Mouse (Mus musculus): ENCODE measurements at regions not wholly inside any gene's neighbourhood (a gene's known extent, or its start where the extent isn't known, plus 50 kb on each side); places are given as distances from the start of the nearest gene placed in this dataset.

DNA sequence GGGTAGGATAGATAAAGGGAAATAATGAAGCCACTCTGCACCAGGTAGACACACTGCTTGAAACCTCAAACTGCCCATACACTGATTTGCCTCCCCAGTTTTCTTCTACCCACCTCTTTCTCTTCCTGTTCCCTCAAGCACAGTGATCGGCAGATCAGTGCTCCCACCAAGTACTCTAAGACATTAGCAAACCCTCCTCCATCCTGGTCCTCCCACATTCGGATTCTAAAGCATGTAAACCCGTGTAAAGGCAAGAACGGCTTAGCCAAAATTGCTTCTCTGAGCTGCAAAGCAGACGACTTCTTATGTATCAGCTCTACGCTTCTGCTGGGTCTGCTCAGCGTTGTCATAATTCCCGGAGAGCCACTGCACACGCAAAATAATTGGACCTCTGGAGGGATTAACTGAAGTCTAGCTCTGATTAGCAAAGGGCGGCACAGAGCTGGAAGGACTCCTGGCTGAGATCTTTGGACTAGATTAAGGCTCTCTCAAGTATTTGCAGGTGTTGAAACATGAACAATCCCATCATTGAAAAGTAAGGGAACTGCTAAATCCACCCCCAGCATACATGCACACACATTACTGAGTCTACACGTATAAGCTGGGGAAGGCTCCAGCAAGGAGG, 67.2 kb downstream of the Mtx3 start:
- no peak for DNase-seq
- intact Hi-C loops (cut with DNase I; ENCODE audit: low total_unique reads): no loop called here

DNA sequence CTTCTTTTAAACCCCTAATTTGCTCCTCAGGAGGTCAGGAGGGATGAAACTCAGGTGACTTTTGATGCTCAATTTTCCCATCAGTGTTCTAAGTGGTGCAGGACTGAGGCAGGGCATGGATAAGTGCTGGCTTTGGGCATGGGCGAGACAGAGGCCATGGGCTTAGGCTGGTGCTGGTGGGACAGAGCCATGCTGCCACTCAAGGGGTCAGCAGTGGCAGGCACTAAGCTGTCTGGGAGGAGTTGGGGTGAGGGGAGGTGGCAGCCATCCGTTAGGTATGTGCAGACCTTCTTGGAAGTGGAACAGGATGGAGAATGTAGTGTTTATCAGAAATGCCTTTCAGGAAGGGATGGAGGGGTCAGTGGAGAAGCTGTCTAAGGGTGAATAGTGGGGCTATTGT, 68.1 kb downstream of the Mtx3 start:
- DNase-seq: no peak
- intact Hi-C loops (cut with DNase I; ENCODE audit: low total_unique reads): no loop called here

DNA sequence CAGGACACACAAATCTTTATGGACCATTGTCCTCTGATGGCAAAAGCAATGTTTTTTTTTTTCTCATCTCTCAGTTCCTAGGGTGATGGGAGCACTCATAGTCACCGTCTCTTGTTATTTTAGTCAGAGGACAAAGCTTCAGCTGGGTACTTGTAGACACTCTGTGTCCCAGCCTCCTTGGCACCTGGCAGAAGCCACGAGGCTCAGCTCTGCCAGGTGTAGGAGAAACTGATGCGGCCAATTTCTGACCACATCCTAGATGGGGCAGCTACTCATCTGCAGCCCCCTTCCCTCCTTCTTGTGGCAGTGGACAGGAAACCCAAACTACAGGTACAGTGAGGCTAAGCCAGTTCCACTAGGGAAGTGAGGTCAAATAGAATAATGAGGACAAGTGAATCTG, 70.1 kb downstream of the Mtx3 start:
- intact Hi-C loops (cut with DNase I; ENCODE audit: low total_unique reads): no loop called here
- DNase-seq: no peak

DNA sequence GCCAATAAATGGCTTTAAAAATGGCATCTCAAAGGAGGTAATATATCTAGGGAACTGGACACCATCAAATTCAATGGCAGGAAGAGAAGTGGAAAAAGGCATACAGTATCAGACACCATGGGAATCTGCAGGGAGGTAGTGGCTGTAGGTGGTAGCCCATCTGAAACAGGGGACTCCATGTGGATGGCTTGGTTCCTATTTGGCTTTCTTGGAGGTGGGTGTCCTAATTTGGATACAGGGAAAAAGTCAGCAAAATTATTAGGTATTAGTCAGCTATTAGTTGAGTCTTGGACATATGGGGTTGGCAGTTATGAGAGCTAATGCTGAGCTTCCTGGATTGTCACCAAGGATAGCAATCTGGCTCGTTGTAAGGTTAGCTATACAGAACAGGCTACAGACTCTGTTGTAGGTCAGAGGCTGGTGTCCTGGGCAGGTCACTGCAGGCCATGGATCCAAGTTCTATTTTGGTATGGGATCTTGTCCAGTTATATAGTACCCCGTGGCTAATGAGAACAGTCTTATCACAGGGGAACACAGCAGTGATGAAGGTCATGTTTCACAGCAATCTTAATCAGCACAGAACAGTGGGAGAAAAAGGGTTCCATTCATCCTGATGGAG, 70.8 kb downstream of the Mtx3 start:
- intact Hi-C loops (cut with DNase I; ENCODE audit: low total_unique reads): no loop called here
- DNase-seq: no peak

DNA sequence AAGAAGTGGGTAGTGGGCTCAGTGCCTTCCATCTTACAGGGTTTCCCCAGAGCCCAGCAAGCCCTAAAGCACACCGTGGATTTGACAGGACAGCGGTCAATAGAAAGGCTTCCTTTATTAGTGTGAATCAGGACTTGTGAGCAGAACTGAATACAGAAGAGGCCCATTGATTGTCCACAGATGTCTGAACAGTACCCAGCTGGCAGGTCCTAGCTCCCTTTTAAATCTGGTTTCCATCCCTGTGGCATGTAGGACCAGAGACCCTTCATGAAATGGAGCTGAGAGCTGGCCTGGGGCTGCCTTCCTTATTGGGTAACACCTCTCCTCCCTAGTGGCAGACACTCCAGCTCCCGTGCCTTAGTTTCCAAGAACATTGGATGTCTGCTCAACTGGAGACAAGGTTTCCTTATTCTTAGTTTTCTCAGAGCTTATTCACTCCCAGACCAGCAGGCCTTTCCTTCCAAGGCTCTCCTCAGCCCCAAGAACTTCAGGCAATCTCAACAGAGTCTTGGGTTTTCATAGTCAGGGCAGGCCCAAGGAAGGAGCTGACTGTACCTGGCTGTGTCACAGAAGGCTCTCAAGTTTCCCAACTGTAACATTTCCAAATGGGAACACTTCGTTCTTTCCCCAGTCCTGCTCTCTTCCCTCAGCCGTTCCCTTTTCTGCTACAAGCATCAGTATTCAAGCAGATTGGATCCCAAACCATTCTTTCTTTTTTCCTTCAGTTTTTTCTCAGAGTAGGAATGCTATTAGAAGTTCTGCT, 71.6 kb downstream of the Mtx3 start:
- intact Hi-C loops (cut with DNase I; ENCODE audit: low total_unique reads): no loop called here
- DNase-seq: no peak

DNA sequence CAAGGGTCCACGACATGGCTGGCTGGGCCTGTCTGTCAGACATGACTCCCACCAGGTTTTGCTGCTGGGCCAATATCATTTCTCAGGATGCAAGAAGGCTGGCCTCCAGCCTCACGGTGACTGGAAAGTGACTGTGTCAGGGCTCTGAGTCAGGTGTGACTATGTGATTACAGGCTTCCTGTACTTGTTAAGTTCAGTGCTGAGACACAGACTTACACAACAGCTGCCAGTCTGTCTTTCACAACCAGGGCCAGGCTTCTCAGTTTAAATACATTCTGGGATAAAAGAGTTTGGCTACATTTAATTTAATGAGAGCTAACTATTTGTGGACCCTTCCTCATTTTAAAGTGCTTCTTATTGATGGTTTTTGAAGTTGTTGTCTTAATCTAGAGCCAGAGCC, 75.3 kb downstream of the Mtx3 start:
- intact Hi-C loops (cut with DNase I; ENCODE audit: low total_unique reads): no loop called here

DNA sequence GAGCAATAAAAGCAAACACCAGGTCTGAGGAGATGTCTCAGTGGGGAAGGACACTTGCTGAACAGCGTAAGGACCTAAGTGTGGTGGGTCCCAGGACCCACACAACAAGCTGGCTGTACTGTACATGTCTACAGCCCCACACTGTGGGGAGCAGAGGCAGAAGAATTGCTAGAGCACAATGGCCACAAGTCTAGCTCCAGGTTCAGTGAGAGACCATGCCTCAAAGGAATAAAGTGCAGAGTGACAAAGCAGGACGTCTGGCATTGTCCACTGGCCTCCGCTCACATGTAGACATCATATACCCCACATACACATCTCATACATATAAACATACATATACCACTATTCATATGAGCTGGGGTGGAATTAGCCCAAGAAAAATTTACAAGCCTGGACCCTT, 77.4 kb downstream of the Mtx3 start:
- no peak for DNase-seq
- intact Hi-C loops (cut with DNase I; ENCODE audit: low total_unique reads): no loop called here

More for the DNA sequence above, 75.3 kb downstream of the Mtx3 start:
- DNase-seq: no peak

DNA sequence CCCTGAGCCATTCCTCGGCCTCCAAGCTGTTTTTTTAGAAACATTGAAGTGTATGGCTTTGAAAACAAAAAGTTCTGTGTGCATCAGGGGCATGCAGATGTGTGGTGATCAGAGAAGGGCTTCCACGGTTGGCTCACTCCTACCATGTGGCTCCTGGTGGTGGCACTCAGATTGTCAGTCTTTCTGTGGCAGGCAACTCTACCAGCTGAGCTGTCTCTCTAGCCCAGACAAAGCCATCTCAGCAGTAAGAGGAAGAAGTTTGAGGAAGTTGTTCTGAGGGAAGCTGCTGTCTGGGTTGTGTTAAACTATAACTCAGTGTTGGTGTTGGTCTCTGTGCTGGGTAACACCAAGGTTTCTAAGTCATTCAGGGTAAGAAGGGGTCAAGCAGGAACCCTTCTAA, 78.9 kb downstream of the Mtx3 start:
- no peak for DNase-seq
- intact Hi-C loops (cut with DNase I; ENCODE audit: low total_unique reads): no loop called here

DNA sequence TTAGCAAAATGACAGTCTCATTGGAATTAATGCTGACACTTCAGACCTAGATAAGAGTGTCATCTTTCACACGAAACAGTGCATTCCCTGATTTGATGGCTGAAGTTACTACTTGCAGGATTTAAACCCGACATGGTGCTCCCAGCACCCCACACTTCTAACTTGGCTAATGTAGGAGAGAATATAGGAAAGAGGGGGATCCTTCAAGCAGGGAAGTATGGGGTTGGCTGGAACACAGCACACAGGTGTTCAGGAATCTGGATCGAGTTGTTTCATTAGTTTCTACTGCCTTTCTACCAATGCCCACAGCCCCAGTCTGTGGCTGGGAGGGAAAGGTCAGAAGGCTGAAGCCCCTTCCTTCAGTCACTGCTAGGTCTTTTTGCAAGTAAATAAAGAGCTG, 79.5 kb downstream of the Mtx3 start:
- DNase-seq: no peak
- intact Hi-C loops (cut with DNase I; ENCODE audit: low total_unique reads): no loop called here

DNA sequence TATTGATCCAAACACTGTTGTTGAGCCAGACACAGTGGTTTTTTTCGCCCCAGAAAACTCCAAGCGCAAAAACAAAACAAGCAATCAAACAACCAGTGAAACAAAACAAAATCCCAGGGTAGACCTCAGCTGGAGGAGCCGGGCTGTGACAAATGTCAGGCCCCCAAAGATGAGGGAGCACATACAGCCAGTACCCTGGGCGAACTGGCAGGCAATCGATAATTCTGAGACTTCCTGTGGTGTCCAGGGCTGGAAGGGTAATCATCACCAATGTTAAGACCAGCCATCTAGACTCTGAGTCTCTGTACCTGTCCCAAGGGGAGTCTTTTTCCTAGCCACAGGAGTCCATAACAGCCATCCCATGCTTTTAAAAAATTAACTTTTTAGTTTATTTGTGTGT, 80.6 kb downstream of the Mtx3 start:
- no peak for DNase-seq
- intact Hi-C loops (cut with DNase I; ENCODE audit: low total_unique reads): no loop called here

DNA sequence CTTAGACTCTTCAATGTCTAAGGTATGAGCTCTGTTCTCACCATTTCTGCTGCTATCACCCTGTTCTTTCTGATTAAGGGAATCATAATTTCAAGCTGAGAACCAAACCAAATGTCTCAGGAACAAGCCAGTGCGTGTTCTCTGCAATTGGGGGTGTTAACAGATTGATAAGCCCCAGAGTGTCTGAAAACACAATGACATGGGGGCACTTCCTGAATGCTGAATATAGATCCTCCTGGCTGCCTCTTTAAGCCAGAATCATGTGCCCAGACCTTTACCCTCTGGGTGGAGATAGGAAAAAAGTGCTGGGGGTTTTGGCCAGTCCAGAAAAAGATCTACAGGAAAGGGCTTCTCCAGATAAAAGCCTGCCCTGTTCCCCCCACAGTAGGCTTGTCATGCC, 84.0 kb downstream of the Mtx3 start:
- DNase-seq: no peak
- intact Hi-C loops (cut with DNase I; ENCODE audit: low total_unique reads): no loop called here

DNA sequence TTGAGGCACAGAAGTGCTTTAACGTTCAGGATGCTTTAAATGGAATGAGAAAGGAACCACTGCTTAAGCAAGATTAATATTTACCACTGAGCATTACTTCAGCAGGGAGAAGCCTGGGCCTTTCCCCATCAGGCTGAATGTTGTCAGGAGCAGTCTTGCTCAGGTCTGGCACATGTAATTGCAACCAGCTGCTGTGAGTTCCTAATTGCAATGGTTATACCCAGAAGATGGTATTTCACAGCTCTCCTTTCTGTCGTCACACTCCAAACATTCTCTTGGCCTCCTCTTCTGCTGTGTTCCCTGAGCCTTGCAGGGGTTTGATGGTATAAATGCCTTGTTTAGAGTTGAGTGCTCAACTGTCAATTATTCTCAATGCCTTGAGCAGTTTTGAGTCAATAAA, 87.1 kb downstream of the Mtx3 start:
- DNase-seq: no peak
- intact Hi-C loops (cut with DNase I; ENCODE audit: low total_unique reads): no loop called here

DNA sequence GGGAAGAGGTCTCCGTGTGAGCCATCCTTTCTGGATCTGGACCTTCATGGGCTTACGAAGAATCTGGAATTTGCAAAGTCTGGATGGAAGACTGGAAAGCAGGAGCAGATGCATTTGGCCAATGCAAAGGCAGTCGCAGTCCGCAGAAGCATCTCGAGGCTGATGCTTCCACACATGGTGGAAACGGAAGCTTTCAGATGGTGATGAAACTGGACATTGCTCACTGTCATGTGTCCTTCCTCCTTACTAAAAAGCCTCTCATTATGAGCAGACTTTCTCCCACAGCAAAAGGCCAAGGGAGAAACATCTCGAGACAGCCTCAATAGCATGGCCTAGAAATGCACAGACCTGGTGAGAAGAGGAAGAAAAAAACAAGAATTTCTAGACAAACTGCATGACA, 94.5 kb downstream of the Mtx3 start:
- intact Hi-C loops (cut with DNase I; ENCODE audit: low total_unique reads): no loop called here
- DNase-seq: no peak

DNA sequence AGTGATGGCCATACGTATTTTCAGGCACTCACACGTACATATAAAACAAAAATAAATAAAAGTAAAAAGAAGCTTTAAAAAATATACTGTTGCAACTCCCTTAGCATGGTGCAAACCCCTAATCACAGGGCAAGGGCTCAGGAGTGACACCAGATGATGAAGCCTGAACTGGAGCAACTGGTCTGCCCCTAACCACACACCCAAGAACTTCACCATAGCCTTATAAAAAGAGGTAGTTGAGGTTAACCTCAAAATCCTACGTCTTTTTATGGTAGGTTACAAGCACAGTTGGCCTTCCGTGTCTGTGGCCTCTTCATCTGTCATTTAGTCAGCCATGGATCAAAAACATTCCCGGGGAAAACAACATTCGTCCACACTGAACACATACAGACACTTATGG, 96.0 kb downstream of the Mtx3 start:
- DNase-seq: no peak
- intact Hi-C loops (cut with DNase I; ENCODE audit: low total_unique reads): no loop called here

DNA sequence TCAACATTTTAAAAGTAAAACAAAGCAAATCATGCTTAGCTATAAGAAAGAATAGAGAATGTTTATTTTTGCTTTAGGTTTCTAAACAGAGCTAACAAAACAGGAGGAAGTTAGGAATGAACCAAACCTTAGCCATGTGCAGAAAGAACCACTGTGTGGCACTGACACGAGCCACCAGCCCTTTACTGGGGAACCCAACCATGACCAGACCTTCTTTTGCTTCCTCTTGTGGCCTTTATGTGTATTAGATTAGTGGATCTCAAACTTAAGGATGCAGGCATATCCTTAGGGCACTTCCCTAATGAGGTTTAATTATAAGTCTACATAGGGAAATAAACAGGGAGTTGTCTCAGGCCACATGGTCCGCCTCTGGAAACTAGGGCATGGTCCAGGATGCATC, 104.0 kb downstream of the Mtx3 start:
- DNase-seq: no peak
- intact Hi-C loops (cut with DNase I; ENCODE audit: low total_unique reads): no loop called here

DNA sequence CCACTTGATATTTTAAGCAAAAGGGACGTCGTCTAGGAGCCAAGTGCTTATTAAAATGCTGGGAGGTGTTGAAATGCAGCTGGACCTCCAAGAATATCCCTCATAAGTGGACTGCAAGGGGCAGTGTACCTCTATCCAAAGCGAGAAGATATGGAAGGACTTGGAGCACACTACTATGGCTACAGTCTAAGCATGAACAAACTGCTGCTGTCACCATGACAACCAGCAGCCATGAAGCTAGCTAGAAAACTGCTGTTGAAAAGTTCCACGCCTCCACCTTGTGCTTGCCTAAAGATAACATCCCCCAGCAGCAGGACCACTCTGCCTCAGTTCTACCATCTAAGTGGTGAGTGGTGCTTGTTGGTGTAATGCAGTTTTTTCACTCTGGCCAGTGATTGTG, 115.5 kb downstream of the Mtx3 start:
- no peak for DNase-seq
- intact Hi-C loops (cut with DNase I; ENCODE audit: low total_unique reads): no loop called here

DNA sequence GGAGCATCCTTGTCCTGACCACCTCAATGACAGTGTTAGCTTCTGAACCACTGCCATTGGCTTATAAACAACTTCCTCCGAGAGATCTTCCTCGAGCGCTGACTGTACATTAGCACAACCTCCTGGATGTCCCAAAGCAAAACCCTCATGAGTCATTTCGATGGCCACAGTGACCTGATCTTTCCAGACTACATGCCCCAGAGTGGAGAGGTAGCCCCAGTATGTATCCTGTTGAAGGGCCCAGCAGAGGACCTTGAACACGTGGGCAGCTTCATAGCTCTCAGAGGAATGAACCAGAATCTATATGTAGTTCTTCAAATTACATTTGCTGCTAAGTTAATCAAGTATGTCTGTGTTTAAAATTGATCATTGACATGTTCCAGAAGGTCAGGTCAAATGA, 118.1 kb downstream of the Mtx3 start:
- intact Hi-C loops (cut with DNase I; ENCODE audit: low total_unique reads): no loop called here
- no peak for DNase-seq

DNA sequence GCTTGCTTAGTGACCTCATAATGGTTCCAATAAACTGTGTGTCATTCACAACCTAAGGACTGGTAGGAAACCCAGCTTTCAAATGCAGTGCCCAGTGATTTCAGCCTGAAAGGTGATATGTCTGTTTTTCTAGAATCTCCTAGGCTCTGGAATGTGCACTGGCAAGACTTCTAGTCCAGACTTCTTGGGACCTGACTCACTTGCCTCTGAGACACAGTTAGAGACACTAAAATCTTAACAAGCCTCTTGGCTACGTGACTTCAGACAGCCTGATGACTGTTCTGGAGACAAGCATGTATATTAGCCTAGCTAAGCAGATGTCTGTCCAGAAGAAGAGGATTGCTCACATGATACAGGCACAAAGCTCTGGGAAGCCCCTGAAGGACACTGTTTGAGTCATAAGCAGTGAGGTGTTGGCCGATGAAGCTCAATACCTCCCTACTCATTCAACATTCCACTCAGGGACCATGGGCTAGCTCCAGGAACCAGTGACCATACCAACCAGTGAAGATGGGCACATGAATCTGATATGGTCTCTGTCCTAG, 118.9 kb downstream of the Mtx3 start:
- intact Hi-C loops (cut with DNase I; ENCODE audit: low total_unique reads): no loop called here
- no peak for DNase-seq

DNA sequence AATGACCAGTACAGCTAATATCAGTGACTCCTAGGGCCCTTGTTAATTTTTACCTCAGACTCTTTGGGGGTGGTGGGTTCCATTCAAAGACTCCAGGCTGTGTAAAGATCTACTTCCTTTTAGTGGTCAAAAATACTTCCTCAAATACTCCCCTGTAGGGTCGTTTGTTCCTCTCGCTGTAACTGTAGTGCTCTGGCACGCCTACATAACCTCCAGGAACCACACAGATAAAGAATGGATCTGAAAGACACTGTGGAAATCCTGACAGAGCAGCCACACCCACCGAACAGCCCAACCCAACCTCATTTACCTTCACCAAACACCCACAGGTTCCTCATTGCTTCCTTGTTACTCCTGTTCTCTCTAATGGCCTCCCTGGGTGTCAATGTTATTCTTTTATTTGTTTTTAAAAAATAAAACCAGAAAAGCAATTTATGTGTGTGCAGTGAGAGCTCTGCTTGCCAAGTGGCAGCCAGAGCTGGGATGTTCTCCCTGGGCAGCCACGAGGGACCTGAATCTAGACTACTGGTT, 119.7 kb downstream of the Mtx3 start:
- DNase-seq: no peak
- intact Hi-C loops (cut with DNase I; ENCODE audit: low total_unique reads): no loop called here

DNA sequence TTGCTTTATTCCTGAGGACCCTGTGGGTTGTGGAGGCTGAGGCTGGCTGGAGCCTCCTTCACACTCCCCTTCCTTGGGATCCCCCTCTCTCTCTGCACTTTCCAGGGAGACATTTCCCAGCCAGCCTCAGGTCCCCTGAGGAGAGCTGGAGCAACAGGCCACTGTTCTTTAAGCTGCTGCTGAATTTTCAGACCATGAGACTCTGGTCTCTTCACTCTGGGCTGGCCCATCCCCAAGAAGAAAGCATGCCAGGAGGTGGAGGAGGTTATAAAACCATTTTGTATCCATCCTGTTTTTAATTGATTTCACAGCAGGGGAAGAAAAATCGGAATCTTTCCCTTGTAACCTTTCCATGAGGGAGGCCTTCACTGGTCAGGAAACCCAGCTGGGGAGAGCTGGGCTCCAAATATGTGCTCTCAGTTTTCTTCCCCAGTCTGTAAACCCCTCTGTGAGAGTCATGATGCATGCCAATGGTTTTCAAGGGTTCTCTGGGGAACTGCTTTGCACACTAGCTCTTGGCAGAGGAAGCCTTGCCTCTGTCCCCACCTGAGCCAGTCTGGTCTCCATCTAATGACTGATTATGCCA, 122.6 kb downstream of the Mtx3 start:
- intact Hi-C loops (cut with DNase I; ENCODE audit: low total_unique reads): no loop called here
- DNase-seq: peak; percentile 89
